Mouse (Mus musculus): ENCODE measurements at regions not wholly inside any gene's neighbourhood (a gene's known extent, or its start where the extent isn't known, plus 50 kb on each side); places are given as distances from the start of the nearest gene placed in this dataset.

DNA sequence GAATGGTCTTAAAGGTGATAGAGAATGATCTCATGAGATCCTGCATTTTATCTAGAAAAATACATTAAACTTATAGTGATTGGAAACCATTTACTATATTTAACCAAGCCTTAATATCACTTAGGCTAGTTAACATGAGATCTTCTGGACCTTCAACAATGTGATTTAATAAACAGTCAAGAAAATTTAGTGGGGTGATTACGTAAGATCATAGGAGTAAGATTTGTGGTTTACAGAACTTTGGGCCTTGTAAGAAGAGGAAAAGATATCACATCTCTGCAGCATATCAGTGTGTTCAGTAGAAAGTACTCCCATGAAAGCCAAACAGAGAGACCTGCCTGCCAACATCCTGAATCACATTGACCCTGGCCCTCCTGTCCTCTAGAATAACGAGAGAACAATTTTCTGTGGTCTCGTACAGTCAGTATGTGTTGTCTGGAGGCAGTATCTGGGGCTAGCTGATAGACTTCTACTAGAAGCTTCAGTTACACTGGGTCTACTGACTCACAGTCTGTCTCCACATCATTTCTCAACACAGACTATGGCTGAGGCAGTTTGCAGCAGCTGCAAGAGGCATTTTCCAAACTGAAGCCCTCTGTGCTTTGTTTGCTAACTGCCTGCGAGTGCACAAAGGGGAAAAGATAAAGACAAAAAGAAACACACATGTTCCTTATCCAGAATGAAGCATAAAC lies 619.7 kb upstream of the Kif18a start:
- 55% methylated on average over 4 of the region's 4 CpGs for WGBS
- H3K36me3 ChIP-seq (ENCODE audit: insufficient read depth, low read length), result no peaks in the 10 kb centered on the region
- DNase-seq (ENCODE audit: low spot score), result no peak

DNA sequence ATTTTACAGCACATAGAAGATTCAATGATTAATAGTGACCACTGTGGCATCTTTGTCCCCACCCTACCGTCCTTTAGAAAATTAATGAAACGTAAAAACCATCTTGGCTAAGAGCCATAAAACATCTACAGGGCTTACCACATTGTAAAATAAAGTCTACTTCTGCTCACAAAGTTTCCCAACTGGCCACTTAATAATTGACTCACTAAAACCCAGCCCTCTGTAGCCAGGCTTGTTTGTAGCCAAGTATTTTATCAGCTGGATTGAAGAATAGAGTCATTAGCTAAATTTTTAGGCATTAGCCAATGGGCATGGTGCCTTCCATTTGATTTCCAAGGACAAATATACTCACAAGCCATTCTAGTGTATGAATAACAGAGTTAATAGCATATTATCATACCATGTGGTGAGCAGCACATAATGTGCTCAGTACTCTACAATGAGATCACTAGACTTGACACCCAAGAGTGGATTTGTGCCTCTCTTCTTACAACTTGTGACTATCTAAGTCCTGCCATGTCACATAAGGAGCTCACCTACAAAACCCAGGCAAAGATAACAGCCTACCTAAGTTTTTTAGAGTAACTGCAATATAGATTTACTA lies 602.7 kb upstream of the Kif18a start:
- WGBS, result 20% methylated on average over 2 of the region's 2 CpGs
- H3K4me2 ChIP-seq (ENCODE audit: low read length), result no peak overlapping the region
- no peak overlapping the region for H3K27ac ChIP-seq
- no peaks in the 10 kb centered on the region for H3K9me3 ChIP-seq (replicated peaks; ENCODE audit: low read length)
- H3K4me1 ChIP-seq (replicated peaks; ENCODE audit: insufficient read depth, low read length), result no peaks in the 10 kb centered on the region
- TF ChIP-seq CTCF (IDR thresholded peaks at IDR 0.05; ENCODE audit: low read depth), result no peak
- no peak overlapping the region for H3K9ac ChIP-seq (ENCODE audit: low read depth, low read length)
- peak; percentile 3 for DNase-seq (ENCODE audit: low spot score)
- H3K27me3 ChIP-seq (ENCODE audit: insufficient read depth, low read length), result no peaks in the 10 kb centered on the region
- H3K36me3 ChIP-seq (ENCODE audit: insufficient read depth, low read length), result no peaks in the 10 kb centered on the region
- ATAC-seq (replicated peaks; ENCODE audit: low FRiP score, low read depth), result peak; percentile 59; the same call in 1 of the 2 replicates
- no peak overlapping the region for H3K4me3 ChIP-seq (replicated peaks; ENCODE audit: low read depth, low read length)

More for the DNA sequence above, 619.7 kb upstream of the Kif18a start:
- no peaks in the 10 kb centered on the region for H3K27me3 ChIP-seq (ENCODE audit: insufficient read depth, low read length)
- no peak overlapping the region for H3K9ac ChIP-seq (ENCODE audit: low read depth, low read length)
- no peaks in the 10 kb centered on the region for H3K4me1 ChIP-seq (replicated peaks; ENCODE audit: insufficient read depth, low read length)
- no peak overlapping the region for H3K27ac ChIP-seq
- TF ChIP-seq CTCF (IDR thresholded peaks at IDR 0.05; ENCODE audit: low read depth), result no peak
- no peak overlapping the region for H3K4me3 ChIP-seq (replicated peaks; ENCODE audit: low read depth, low read length)
- no peak for ATAC-seq (replicated peaks; ENCODE audit: low FRiP score, low read depth)
- no peak overlapping the region for H3K4me2 ChIP-seq (ENCODE audit: low read length)
- no peaks in the 10 kb centered on the region for H3K9me3 ChIP-seq (replicated peaks; ENCODE audit: low read length)

GRCm38 (mm10) chr2:108681574-108681973 lies 599.0 kb upstream of the Kif18a start:
- Histone ChIP-seq H3K27me3 (ENCODE audit: insufficient read depth, low read length) (no peaks in the 10 kb centered on the region), H3K4me3 (replicated peaks; ENCODE audit: low read depth, low read length) (no peak overlapping the region), H3K9me3 (replicated peaks; ENCODE audit: low read length) (no peaks in the 10 kb centered on the region), H3K4me1 (replicated peaks; ENCODE audit: insufficient read depth, low read length) (no peaks in the 10 kb centered on the region), H3K36me3 (ENCODE audit: insufficient read depth, low read length) (no peaks in the 10 kb centered on the region), H3K27ac (no peak overlapping the region), H3K9ac (ENCODE audit: low read depth, low read length) (no peak overlapping the region), H3K4me2 (ENCODE audit: low read length) (no peak overlapping the region)
- 89% methylated on average over 3 of the region's 3 CpGs for WGBS
- ATAC-seq (replicated peaks; ENCODE audit: low FRiP score, low read depth) (no peak), DNase-seq (ENCODE audit: low spot score) (no peak)
- no peak for TF ChIP-seq CTCF (IDR thresholded peaks at IDR 0.05; ENCODE audit: low read depth)

DNA sequence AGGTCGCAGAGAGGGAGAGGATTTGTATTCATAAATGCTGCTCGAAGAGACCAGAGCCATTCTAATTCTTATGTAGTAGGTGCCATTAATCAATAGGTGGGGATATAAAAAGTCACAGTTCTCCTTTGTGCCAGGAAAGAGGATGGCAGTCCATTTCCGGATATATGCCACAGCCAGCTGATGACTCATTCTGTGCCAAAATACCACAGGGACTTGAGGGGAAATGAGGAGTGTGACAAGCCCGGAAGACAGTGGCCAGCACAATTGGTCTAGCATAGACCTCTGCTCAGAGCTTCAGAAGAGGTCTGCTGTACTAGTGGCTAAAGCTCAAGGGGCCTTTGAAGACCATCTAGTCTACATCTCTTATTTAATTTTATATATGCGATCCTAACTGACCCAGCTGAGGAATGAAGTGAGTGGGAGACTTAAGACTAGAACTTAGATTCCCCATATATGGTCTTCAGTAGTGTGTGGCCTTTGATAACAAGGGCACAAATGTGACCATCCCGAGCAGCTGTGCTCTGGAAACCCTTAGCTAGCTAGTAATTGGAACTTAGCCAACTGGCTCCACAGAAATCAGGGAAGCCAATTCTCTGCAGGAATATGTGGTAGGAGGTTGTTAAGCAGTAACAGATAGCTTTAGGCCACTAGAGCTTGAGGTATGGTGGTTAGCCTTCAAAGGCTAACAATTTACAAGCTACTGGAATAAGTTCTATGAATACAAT lies 594.4 kb upstream of the Kif18a start:
- Histone ChIP-seq H3K4me1 (replicated peaks; ENCODE audit: insufficient read depth, low read length) (no peaks in the 10 kb centered on the region), H3K4me2 (ENCODE audit: low read length) (no peak overlapping the region), H3K9ac (ENCODE audit: low read depth, low read length) (no peak overlapping the region), H3K4me3 (replicated peaks; ENCODE audit: low read depth, low read length) (no peak overlapping the region), H3K27me3 (ENCODE audit: insufficient read depth, low read length) (no peaks in the 10 kb centered on the region), H3K9me3 (replicated peaks; ENCODE audit: low read length) (no peaks in the 10 kb centered on the region), H3K27ac (no peak overlapping the region), H3K36me3 (ENCODE audit: insufficient read depth, low read length) (no peaks in the 10 kb centered on the region)
- 64% methylated on average over 6 of the region's 6 CpGs for WGBS
- DNase-seq (ENCODE audit: low spot score) (peak; percentile 3), ATAC-seq (replicated peaks; ENCODE audit: low FRiP score, low read depth) (no peak)
- TF ChIP-seq CTCF (IDR thresholded peaks at IDR 0.05; ENCODE audit: low read depth), result no peak

DNA sequence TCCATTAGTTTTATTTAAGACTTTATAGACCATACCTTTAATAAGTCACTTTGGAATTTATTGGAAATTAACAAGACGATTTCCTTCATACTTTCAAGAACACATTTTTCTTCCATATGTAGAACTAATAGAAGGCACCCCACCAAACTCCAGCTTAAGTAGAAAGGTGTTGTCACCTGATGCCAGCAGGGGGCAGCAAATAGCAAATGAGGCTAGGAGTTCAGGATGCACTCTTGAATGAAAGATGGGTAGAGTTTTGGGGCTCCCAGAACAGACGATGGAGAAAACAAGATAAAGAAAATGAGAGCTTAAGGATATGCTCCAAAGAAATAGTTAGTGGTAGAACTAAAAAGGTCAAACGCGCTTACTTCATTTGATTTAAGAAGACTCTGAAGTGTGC lies 590.4 kb upstream of the Kif18a start:
- H3K36me3 ChIP-seq (ENCODE audit: insufficient read depth, low read length), result no peaks in the 10 kb centered on the region
- no peaks in the 10 kb centered on the region for H3K9me3 ChIP-seq (replicated peaks; ENCODE audit: low read length)
- H3K4me2 ChIP-seq (ENCODE audit: low read length), result no peak overlapping the region
- H3K9ac ChIP-seq (ENCODE audit: low read depth, low read length), result no peak overlapping the region
- ATAC-seq (replicated peaks; ENCODE audit: low FRiP score, low read depth) (no peak), DNase-seq (ENCODE audit: low spot score) (peak; percentile 56)
- WGBS, result 55% methylated on average over 4 of the region's 4 CpGs
- no peaks in the 10 kb centered on the region for H3K27me3 ChIP-seq (ENCODE audit: insufficient read depth, low read length)
- no peaks in the 10 kb centered on the region for H3K4me1 ChIP-seq (replicated peaks; ENCODE audit: insufficient read depth, low read length)
- H3K27ac ChIP-seq, result no peak overlapping the region
- peak; percentile 81 for TF ChIP-seq CTCF (IDR thresholded peaks at IDR 0.05; ENCODE audit: low read depth)
- H3K4me3 ChIP-seq (replicated peaks; ENCODE audit: low read depth, low read length), result no peak overlapping the region

DNA sequence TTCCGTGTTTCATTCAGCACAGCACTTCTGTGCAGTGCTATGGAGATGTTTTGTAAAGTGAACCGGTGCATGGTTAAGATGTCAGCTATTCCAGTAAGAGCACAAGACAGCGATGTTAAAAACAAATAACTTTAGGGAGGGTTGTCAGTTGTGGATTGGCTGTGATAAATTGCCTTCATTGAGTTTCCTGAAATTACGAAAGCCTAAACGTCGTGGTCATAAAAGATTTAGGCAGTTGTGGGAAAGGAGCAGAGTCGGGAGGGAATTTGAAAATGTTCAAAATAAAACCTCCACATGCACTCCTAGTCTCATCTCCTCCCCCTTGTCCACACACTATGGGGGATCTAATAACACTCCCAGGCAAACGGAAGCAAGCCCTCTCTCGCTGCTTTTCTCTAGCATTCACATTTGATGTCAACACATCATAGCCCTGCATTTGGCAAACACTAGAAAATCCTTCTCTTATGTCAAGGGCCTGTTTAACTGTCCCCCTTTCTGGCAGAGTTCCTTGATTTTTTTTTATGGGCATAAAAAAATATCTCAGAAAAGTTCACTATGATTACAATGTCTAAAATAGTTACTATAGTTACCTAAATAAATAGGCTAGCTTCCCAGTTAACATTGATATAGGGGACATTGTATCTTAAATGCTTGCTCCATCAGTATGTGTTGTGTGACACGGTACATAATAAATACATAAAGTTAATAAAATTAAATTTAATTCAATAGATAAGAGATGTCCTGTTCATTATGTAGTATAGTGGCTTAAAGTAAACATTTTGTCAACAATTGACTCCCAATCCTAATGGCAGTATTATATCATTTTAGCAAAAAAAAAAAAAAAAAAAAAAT lies 589.2 kb upstream of the Kif18a start:
- no peak overlapping the region for H3K4me3 ChIP-seq (replicated peaks; ENCODE audit: low read depth, low read length)
- no peaks in the 10 kb centered on the region for H3K36me3 ChIP-seq (ENCODE audit: insufficient read depth, low read length)
- H3K27me3 ChIP-seq (ENCODE audit: insufficient read depth, low read length), result no peaks in the 10 kb centered on the region
- DNase-seq (ENCODE audit: low spot score) (peak; percentile 5), ATAC-seq (replicated peaks; ENCODE audit: low FRiP score, low read depth) (no peak)
- no peak overlapping the region for H3K9ac ChIP-seq (ENCODE audit: low read depth, low read length)
- no peak overlapping the region for H3K4me2 ChIP-seq (ENCODE audit: low read length)
- H3K9me3 ChIP-seq (replicated peaks; ENCODE audit: low read length), result no peaks in the 10 kb centered on the region
- 32% methylated on average over 10 of the region's 10 CpGs for WGBS
- no peak overlapping the region for H3K27ac ChIP-seq
- no peak for TF ChIP-seq CTCF (IDR thresholded peaks at IDR 0.05; ENCODE audit: low read depth)
- H3K4me1 ChIP-seq (replicated peaks; ENCODE audit: insufficient read depth, low read length), result no peaks in the 10 kb centered on the region

Measured in kidney, postnatal 0 days (tissue).